Mouse (Mus musculus) thymus, postnatal 0 days (tissue): ENCODE data around the gene Fam184b. TPM values are rescaled to one million over a fixed set of nuclear protein-coding genes. Genes with fewer than 3 reads are reported as not detected.

ENCODE experiments used
- DNase-seq: peaks from one replicate; pipeline ENCODE4 v3.0.0-alpha.2; 2015; ENCODE audit warnings: low spot score
- polyA plus RNA-seq: library from polyadenylated mRNA; unstranded; fragments of >200 nt; fragmentation: Nextera tagmentation; extraction: Ambion mirVana; gene quantifications from 2 replicates; pipeline ENCODE4 v1.2.1, GENCODE M21; 2015

Gene Fam184b
- polyA plus RNA-seq, 1 experiment from 2014 or later: 0.20 TPM

- no peak for DNase-seq
Observed at GRCm38 (mm10) chr5:45514599-45514998, 124.8 kb downstream of the Fam184b start.

GRCm38 (mm10) chr5:45513511-45513910, 125.9 kb downstream of the Fam184b start:
- DNase-seq: no peak

- DNase-seq: no peak
Observed at GRCm38 (mm10) chr5:45512908-45513307, 126.5 kb downstream of the Fam184b start.

GRCm38 (mm10) chr5:45510071-45510470, 129.3 kb downstream of the Fam184b start:
- no peak for DNase-seq

- no peak for DNase-seq
Observed at GRCm38 (mm10) chr5:45497564-45497963, 141.8 kb downstream of the Fam184b start.

GRCm38 (mm10) chr5:45496930-45497550, 142.4 kb downstream of the Fam184b start:
- no peak for DNase-seq

GRCm38 (mm10) chr5:45496479-45496878, 142.9 kb downstream of the Fam184b start:
- DNase-seq: no peak

GRCm38 (mm10) chr5:45496042-45496441, 143.4 kb downstream of the Fam184b start:
- DNase-seq: no peak

GRCm38 (mm10) chr5:45495429-45495975, 143.9 kb downstream of the Fam184b start:
- no peak for DNase-seq

GRCm38 (mm10) chr5:45494093-45494755, 145.2 kb downstream of the Fam184b start:
- no peak for DNase-seq

GRCm38 (mm10) chr5:45493191-45494092, 146.0 kb downstream of the Fam184b start, which contains the start of gene Lap3:
TSS of gene Lap3 (plus strand) at chr5:45493374.
- peak; percentile 96 for DNase-seq

- no peak for DNase-seq
Observed at GRCm38 (mm10) chr5:45491776-45492175, 147.6 kb downstream of the Fam184b start.

- DNase-seq: no peak
Observed at GRCm38 (mm10) chr5:45483654-45484053, 155.8 kb downstream of the Fam184b start.

GRCm38 (mm10) chr5:45482607-45483006, 156.8 kb downstream of the Fam184b start:
- DNase-seq: no peak

GRCm38 (mm10) chr5:45481125-45481524, 158.3 kb downstream of the Fam184b start:
- DNase-seq: no peak

GRCm38 (mm10) chr5:45480066-45480465, 159.3 kb downstream of the Fam184b start:
- no peak for DNase-seq

Other genes starting within 250 kb of the Fam184b start
- 125 and 126 TPM in 2 replicates for gene Qdpr, start 189.4 kb downstream of the Fam184b start, polyA plus RNA-seq
- gene Clrn2, start 185.9 kb downstream of the Fam184b start, polyA plus RNA-seq: not detected in 2 replicates
- 45.1 and 48.1 TPM in 2 replicates for gene Lap3, start 146.2 kb downstream of the Fam184b start, polyA plus RNA-seq
- gene Med28, start 119.4 kb downstream of the Fam184b start, polyA plus RNA-seq: 257 and 260 TPM in 2 replicates
- gene Ncapg, start 30.3 kb upstream of the Fam184b start, polyA plus RNA-seq: 64.0 and 70.1 TPM in 2 replicates
- gene Lcorl, start 218.0 kb upstream of the Fam184b start, polyA plus RNA-seq: 13.7 and 19.4 TPM in 2 replicates